ENCODE assay signal across 11 mouse cellular contexts in the genomic region with DNA sequence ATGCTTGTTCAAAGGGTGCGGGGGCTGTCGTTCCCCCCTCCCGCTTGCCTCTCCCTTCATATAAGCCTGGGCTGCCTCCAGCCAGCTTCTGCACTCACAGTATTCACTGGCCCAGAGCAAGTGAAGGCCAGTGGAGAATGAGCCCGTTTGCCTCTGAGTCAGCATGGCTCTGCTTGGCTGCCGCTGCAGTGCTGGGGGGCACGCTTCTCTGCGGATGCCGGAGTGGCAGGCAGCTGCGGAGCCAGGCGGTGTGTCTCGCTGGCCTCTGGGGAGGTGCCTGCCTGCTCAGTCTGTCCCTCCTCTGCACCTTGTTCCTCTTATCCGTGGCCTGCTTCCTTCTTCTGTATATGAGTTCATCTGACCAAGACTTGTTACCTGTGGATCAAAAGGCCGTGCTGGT. TPM values are rescaled to one million over a fixed set of nuclear protein-coding genes. Genes with fewer than 3 reads are reported as not detected.
DNase-seq lines count a peak whose midpoint lies in the region; ATAC-seq lines count a peak whose summit lies in the region.
"Had no signal": no experiment of that assay in that cellular context is flagged by ENCODE, and none has a peak within 500 bp of the region (broad histone marks: within the 10 kb centered on the region; RNA-seq: fewer than 3 reads in every experiment).

A gene (plus strand): TSS at position 46 of the 400 bp plus-strand sequence.

- WGBS in liver, embryonic 11.5 days = 62% methylated on average over 13 of the region's 13 CpGs
- 51% methylated on average over 13 of the region's 13 CpGs for WGBS in stomach, embryonic 15.5 days

- H3K9ac ChIP-seq in liver, embryonic 11.5 days (ENCODE audit: low read depth, low read length) = peak within 1 kb of the TSS; percentile 20; the same call in 1 of the 2 replicates
- no peak within 1 kb of the TSS for H3K9ac ChIP-seq in stomach, embryonic 15.5 days

- ATAC-seq in hematopoietic stem cell, adult 5-6 weeks (replicated peaks in 1 of 2; ENCODE audit: insufficient read depth in 1 of 2, low FRiP score in 2 of 2, low TSS enrichment in 1 of 2, low read depth in 1 of 2, poor library complexity in 2 of 2, severe bottlenecking in 2 of 2) = peak; percentile 40 to 72; a peak in 2 of 4 replicates
- no peak for ATAC-seq in liver, embryonic 11.5 days (replicated peaks; ENCODE audit: low FRiP score)
- peak; percentile 33; the same call in 1 of the 2 replicates for ATAC-seq in stomach, embryonic 15.5 days (ENCODE audit: insufficient read depth, low FRiP score, low read depth)

- no peaks in the 10 kb centered on the region for H3K9me3 ChIP-seq in liver, embryonic 11.5 days (ENCODE audit: control insufficient read depth, low read length)
- no peaks in the 10 kb centered on the region for H3K9me3 ChIP-seq in stomach, embryonic 15.5 days

- no peaks in the 10 kb centered on the region for H3K36me3 ChIP-seq in liver, embryonic 11.5 days (ENCODE audit: control insufficient read depth, insufficient read depth, low read length)
- H3K36me3 ChIP-seq in stomach, embryonic 15.5 days = no peaks in the 10 kb centered on the region

- H3K27me3 ChIP-seq in liver, embryonic 11.5 days (replicated peaks; ENCODE audit: control insufficient read depth, insufficient read depth, low read length) = no peaks in the 10 kb centered on the region
- H3K27me3 ChIP-seq in stomach, embryonic 15.5 days (replicated peaks) = no peaks in the 10 kb centered on the region

- peak; percentile 30 for DNase-seq in kidney, adult 18-20 months
- no peak for DNase-seq in kidney, adult 11 months
- no peak for DNase-seq in liver, embryonic 11.5 days (ENCODE audit: low spot score)
- DNase-seq in cerebellum, adult 8-10 months = no peak
- no peak for DNase-seq in left cerebral cortex, postnatal 14 days (ENCODE audit: low spot score in 2 of 2)
- no peak for DNase-seq in lung, postnatal 10 days

- intact Hi-C loops in left cerebral cortex, postnatal 14 days (cut with DNase I) = no loop called here

- peak within 1 kb of the TSS; percentile 24 for H3K4me3 ChIP-seq in liver, embryonic 11.5 days (ENCODE audit: low read depth, low read length)
- no peak within 1 kb of the TSS; the same call in 1 of the 2 replicates for H3K4me3 ChIP-seq in stomach, embryonic 15.5 days (replicated peaks)
- H3K4me3 ChIP-seq: myocyte had no signal

- peak within 1 kb of the TSS; percentile 44 for H3K4me2 ChIP-seq in liver, embryonic 11.5 days
- H3K4me2 ChIP-seq in stomach, embryonic 15.5 days = peak within 1 kb of the TSS; percentile 32

- H3K27ac ChIP-seq in liver, embryonic 11.5 days (ENCODE audit: low read depth, low read length) = peak within 1 kb of the TSS; percentile 34
- H3K27ac ChIP-seq in stomach, embryonic 15.5 days = peak within 1 kb of the TSS; percentile 63

- no peaks in the 10 kb centered on the region for H3K4me1 ChIP-seq in liver, embryonic 11.5 days (replicated peaks; ENCODE audit: control insufficient read depth, insufficient read depth, low read length)
- H3K4me1 ChIP-seq in stomach, embryonic 15.5 days = no peaks in the 10 kb centered on the region

RNA-seq across cellular contexts. Expression of the gene that starts here (rescaled TPM):
- 1.8 TPM in 1 of 2 replicates, not detected in the other for total RNA-seq in hematopoietic stem cell, adult 5-6 weeks (2017)
- polyA plus RNA-seq in liver, embryonic 11.5 days (2014; fragmentation: Nextera tagmentation; extraction: Ambion mirVana) = 13.8 and 15.6 TPM in 2 replicates
- 21.5 and 23.7 TPM in 2 replicates for polyA plus RNA-seq in stomach, embryonic 15.5 days (2015; fragmentation: Nextera tagmentation; extraction: Ambion mirVana)
- total RNA-seq in left cerebral cortex, postnatal 14 days (2021) = under 1 TPM in 1 of 2 experiments, not detected in 1; 0.26 TPM
- total RNA-seq: gastrocnemius, adult 18-20 months; layer of hippocampus, postnatal 14 days had no signal
- polyA plus RNA-seq: myocyte had no signal
